In genomic region chr11:108259391-108259790, GRCm38 (mm10) we compare ENCODE assay signal across 10 mouse cellular contexts.
DNase-seq lines count a peak whose midpoint lies in the region; ATAC-seq lines count a peak whose summit lies in the region.
"Had no signal": no experiment of that assay in that cellular context is flagged by ENCODE, and none has a peak within 500 bp of the region (broad histone marks: within the 10 kb centered on the region; RNA-seq: fewer than 3 reads in every experiment).

No protein-coding gene starts in this region.

- H3K27ac ChIP-seq in lung, embryonic 15.5 days = peak overlapping the region; percentile 30
- H3K27ac ChIP-seq: forebrain, embryonic 15.5 days; macrophage had no signal

- H3K4me1 ChIP-seq in lung, embryonic 15.5 days = peaks cover 58% of the 10 kb centered on the region

- H3K4me3 ChIP-seq in lung, embryonic 15.5 days = no peak overlapping the region
- H3K4me3 ChIP-seq: forebrain, embryonic 15.5 days had no signal

- no peaks in the 10 kb centered on the region for H3K27me3 ChIP-seq in lung, embryonic 15.5 days
- H3K27me3 ChIP-seq: forebrain, embryonic 15.5 days had no signal

- H3K4me2 ChIP-seq in lung, embryonic 15.5 days = no peak overlapping the region
- H3K4me2 ChIP-seq: forebrain, embryonic 15.5 days had no signal

- H3K9ac ChIP-seq in lung, embryonic 15.5 days = no peak overlapping the region
- H3K9ac ChIP-seq: forebrain, embryonic 15.5 days had no signal

- no peaks in the 10 kb centered on the region for H3K36me3 ChIP-seq in lung, embryonic 15.5 days
- H3K36me3 ChIP-seq: forebrain, embryonic 15.5 days had no signal

- DNase-seq in adrenal gland, postnatal 10 days = peak; percentile 51
- no peak for DNase-seq in adrenal gland, adult 2 months
- no peak for DNase-seq in lung, postnatal 36 days
- DNase-seq in lung, postnatal 14 days = peak; percentile 37
- no peak for DNase-seq in layer of hippocampus, postnatal 14 days (ENCODE audit: low spot score in 2 of 2)
- DNase-seq in MN1 (ENCODE audit: low spot score) = no peak

- no peaks in the 10 kb centered on the region for H3K9me3 ChIP-seq in lung, embryonic 15.5 days
- H3K9me3 ChIP-seq: forebrain, embryonic 15.5 days had no signal

- 40% methylated on average over 4 of the region's 4 CpGs for WGBS in lung, embryonic 15.5 days

- no peak for ATAC-seq in lung, embryonic 15.5 days (ENCODE audit: borderline replicate concordance, extremely low read depth, low FRiP score, low TSS enrichment)
- ATAC-seq in granulocyte monocyte progenitor cell, adult 5-6 weeks (replicated peaks; ENCODE audit: poor library complexity, severe bottlenecking) = 0 out of 2 replicates have a peak, but pooled peaks have one; percentile 27
- ATAC-seq: forebrain, embryonic 15.5 days had no signal

Comparison
In these comparisons a context has a peak if more than half of its experiments do, and no peak if none do; other contexts are left out.
1. DNase-seq: peak in adrenal gland, postnatal 10 days (single experiment) and lung, postnatal 14 days (single experiment); none in adrenal gland, adult 2 months (single experiment), lung, postnatal 36 days (single experiment), layer of hippocampus, postnatal 14 days (0 of 2) and MN1 (single experiment).